ENCODE assay signal across 8 mouse cellular contexts in genomic region chr12:80109753-80110545, GRCm38 (mm10). TPM values are rescaled to one million over a fixed set of nuclear protein-coding genes. Genes with fewer than 3 reads are reported as not detected.
DNase-seq lines count a peak whose midpoint lies in the region; ATAC-seq and TF ChIP-seq lines count a peak whose summit lies in the region.

No protein-coding gene starts in this region.

- ATAC-seq in heart, embryonic 11.5 days (replicated peaks; ENCODE audit: insufficient number of reproducible peaks, low FRiP score, low TSS enrichment): no peak; the same call in 1 of the 2 replicates
- ATAC-seq in lung, postnatal 0 days: no peak

- TF ChIP-seq CTCF in spleen, adult 2 months (IDR thresholded peaks at IDR 0.05; ENCODE audit: extremely low read depth, insufficient read depth, insufficient read length, insufficient replicate concordance): no peak
- TF ChIP-seq CTCF in cortical plate, adult 2 months (IDR thresholded peaks at IDR 0.05; ENCODE audit: extremely low read depth, insufficient read depth, low read length): no peak
- TF ChIP-seq CTCF in lung, postnatal 0 days (IDR thresholded peaks at IDR 0.05): peak; percentile 46
- TF ChIP-seq CTCF in small intestine, adult 2 months (IDR thresholded peaks at IDR 0.05; ENCODE audit: extremely low read depth, insufficient read length, insufficient replicate concordance, low read depth, low read length): no peak

- peak overlapping the region; percentile 77 for H3K4me3 ChIP-seq in spleen, adult 2 months (ENCODE audit: extremely low read depth, insufficient read depth, insufficient read length)
- peak overlapping the region; percentile 65 for H3K4me3 ChIP-seq in cortical plate, adult 2 months (ENCODE audit: insufficient read depth, low read length)
- peak overlapping the region; percentile 95 for H3K4me3 ChIP-seq in heart, embryonic 11.5 days (ENCODE audit: low read depth, low read length)
- peak overlapping the region; percentile 81 for H3K4me3 ChIP-seq in lung, postnatal 0 days (ENCODE audit: low read depth, low read length)
- H3K4me3 ChIP-seq in small intestine, adult 2 months (ENCODE audit: low read depth, low read length): peak overlapping the region; percentile 76

- H3K4me1 ChIP-seq in spleen, adult 2 months (ENCODE audit: control insufficient read depth, insufficient read depth, insufficient read length): peaks cover 11% of the 10 kb centered on the region
- H3K4me1 ChIP-seq in cortical plate, adult 2 months (ENCODE audit: control insufficient read depth, insufficient read depth, low read length): no peaks in the 10 kb centered on the region
- peaks cover 15% of the 10 kb centered on the region for H3K4me1 ChIP-seq in heart, embryonic 11.5 days (ENCODE audit: control insufficient read depth, insufficient read depth, low read length)
- H3K4me1 ChIP-seq in lung, postnatal 0 days (ENCODE audit: insufficient read depth, low read depth, low read length): peaks cover 7% of the 10 kb centered on the region; the same call in 1 of the 2 replicates
- peaks cover 10% of the 10 kb centered on the region for H3K4me1 ChIP-seq in small intestine, adult 2 months (ENCODE audit: control insufficient read depth, insufficient read depth, insufficient read length, low read length)

- no peaks in the 10 kb centered on the region for H3K9me3 ChIP-seq in heart, embryonic 11.5 days (replicated peaks; ENCODE audit: control insufficient read depth, low read length)
- no peaks in the 10 kb centered on the region for H3K9me3 ChIP-seq in lung, postnatal 0 days (ENCODE audit: low read length)

- DNase-seq in spleen, adult 2 months (ENCODE audit: low read depth in 1 of 2, low spot score in 2 of 2): peak in 1 of 2 experiments; percentile 28
- no peak for DNase-seq in spleen, postnatal 14 days (ENCODE audit: low spot score in 2 of 2)
- DNase-seq in kidney, adult 8-10 months: peak; percentile 35 to 47
- DNase-seq in lung, postnatal 0 days (ENCODE audit: low spot score): peak; percentile 50
- DNase-seq in yolk sac, embryonic 10.5 days (ENCODE audit: low spot score): no peak

- no peak for TF ChIP-seq POLR2A in spleen, adult 2 months (IDR thresholded peaks at IDR 0.05; ENCODE audit: low read depth, low read length)
- no peak for TF ChIP-seq POLR2A in cortical plate, adult 2 months (IDR thresholded peaks at IDR 0.05; ENCODE audit: extremely low read depth, insufficient read depth, low read length)
- TF ChIP-seq POLR2A in small intestine, adult 2 months (IDR thresholded peaks at IDR 0.05; ENCODE audit: low read depth, low read length): no peak

- no peak for TF ChIP-seq EP300 in lung, postnatal 0 days (IDR thresholded peaks at IDR 0.05)

- peak overlapping the region; percentile 96 for H3K4me2 ChIP-seq in heart, embryonic 11.5 days
- H3K4me2 ChIP-seq in lung, postnatal 0 days (replicated peaks; ENCODE audit: low read depth, low read length): peak overlapping the region; percentile 80

- no peaks in the 10 kb centered on the region for H3K27me3 ChIP-seq in spleen, adult 2 months (ENCODE audit: control insufficient read depth, insufficient read depth, low read length)
- no peaks in the 10 kb centered on the region for H3K27me3 ChIP-seq in heart, embryonic 11.5 days (ENCODE audit: control insufficient read depth, insufficient read depth, low read length)
- no peaks in the 10 kb centered on the region for H3K27me3 ChIP-seq in lung, postnatal 0 days (replicated peaks; ENCODE audit: insufficient read depth, low read length)
- H3K27me3 ChIP-seq in small intestine, adult 2 months (ENCODE audit: control insufficient read depth, insufficient read depth, low read length): no peaks in the 10 kb centered on the region

- H3K27ac ChIP-seq in spleen, adult 2 months (ENCODE audit: insufficient read depth, low read length): peak overlapping the region; percentile 70
- H3K27ac ChIP-seq in cortical plate, adult 2 months (ENCODE audit: insufficient read depth, low read length): peak overlapping the region; percentile 53; the same call in 1 of the 2 replicates
- peak overlapping the region; percentile 99 for H3K27ac ChIP-seq in heart, embryonic 11.5 days (ENCODE audit: low read depth, low read length)
- peak overlapping the region; percentile 100 for H3K27ac ChIP-seq in lung, postnatal 0 days (ENCODE audit: low read length)
- peak overlapping the region; percentile 60 for H3K27ac ChIP-seq in small intestine, adult 2 months (ENCODE audit: insufficient read depth, low read depth, low read length)

- peak overlapping the region; percentile 99 for H3K9ac ChIP-seq in heart, embryonic 11.5 days (ENCODE audit: low read depth, low read length)
- H3K9ac ChIP-seq in lung, postnatal 0 days (replicated peaks; ENCODE audit: low read depth): peak overlapping the region; percentile 68

- H3K36me3 ChIP-seq in spleen, adult 2 months (ENCODE audit: control insufficient read depth, insufficient read depth, low read length): peaks cover 34% of the 10 kb centered on the region
- peaks cover 10% of the 10 kb centered on the region for H3K36me3 ChIP-seq in heart, embryonic 11.5 days (ENCODE audit: control insufficient read depth, insufficient read depth, low read length)
- H3K36me3 ChIP-seq in lung, postnatal 0 days (ENCODE audit: insufficient read depth, low read length): peaks cover 9% of the 10 kb centered on the region
- H3K36me3 ChIP-seq in small intestine, adult 2 months (ENCODE audit: control insufficient read depth, insufficient read depth, low read length): peaks cover 24% of the 10 kb centered on the region

- 79% methylated on average over 53 of the region's 53 CpGs for WGBS in spleen, adult 2 months
- WGBS in heart, embryonic 11.5 days (ENCODE audit: insufficient replicate concordance): 12% methylated on average over 53 of the region's 53 CpGs
- 6% methylated on average over 52 of the region's 53 CpGs for WGBS in lung, postnatal 0 days
- WGBS in small intestine, adult 2 months: 8% methylated on average over 53 of the region's 53 CpGs

RNA-seq across cellular contexts. Expression of gene Zfp36l1, which starts 2.9 kb away (rescaled TPM):
- polyA plus RNA-seq in spleen, adult 2 months (2012; rRNA removed): 251 and 372 TPM in 2 replicates
- polyA plus RNA-seq in cortical plate, adult 2 months (2012; rRNA removed): 21.8 and 23.3 TPM in 2 replicates
- 133 and 144 TPM in 2 replicates for polyA plus RNA-seq in heart, embryonic 11.5 days (2014; fragmentation: Nextera tagmentation; extraction: Ambion mirVana)
- 123 and 145 TPM in 2 replicates for polyA plus RNA-seq in lung, postnatal 0 days (2015; fragmentation: Nextera tagmentation; extraction: Ambion mirVana)
- polyA plus RNA-seq in small intestine, adult 2 months (2012; rRNA removed): 60.1 and 118 TPM in 2 replicates

Comparison
In these comparisons a context has a peak if more than half of its experiments do, and no peak if none do; other contexts are left out.
1. DNase-seq: peak in kidney, adult 8-10 months (2 of 2) and lung, postnatal 0 days (single experiment); none in spleen, postnatal 14 days (0 of 2) and yolk sac, embryonic 10.5 days (single experiment).
2. Peak in every context shown above with its lines, with median percentiles within 50 percentile points of each other: H3K27ac ChIP-seq and H3K4me3 ChIP-seq.